Mouse (Mus musculus) limb, embryonic 12.5 days (tissue): Measurements from ENCODE around the gene Oscp1. TPM values are rescaled to one million over a fixed set of nuclear protein-coding genes. Genes with fewer than 3 reads are reported as not detected.

Experiments used
- ATAC-seq: fragments of 200-750 bp; cut with Nextera tagmentation; 2 replicates; pipeline ENCODE4 v1.8.0; 2017; ENCODE audit warnings: low read depth, moderate TSS enrichment; ENCODE audit not compliant: insufficient number of reproducible peaks, insufficient read depth, low FRiP score, low TSS enrichment
- H3K27ac ChIP-seq: fragments of 300-500 bp; sonication (generic); 2 replicates; pipeline ENCODE4 v1.5.1; 2016; ENCODE audit warnings: mild to moderate bottlenecking, moderate library complexity
- H3K27me3 ChIP-seq: fragments of 300-500 bp; sonication (generic); 2 replicates; pipeline ENCODE4 v1.6.1; 2016; ENCODE audit warnings: mild to moderate bottlenecking, moderate library complexity
- H3K36me3 ChIP-seq: fragments of 300-500 bp; sonication (generic); 2 replicates; pipeline ENCODE4 v1.6.1; 2016; ENCODE audit warnings: mild to moderate bottlenecking, moderate library complexity
- H3K4me1 ChIP-seq: fragments of 300-500 bp; sonication (generic); replicated peaks from 2 replicates; pipeline ENCODE4 v1.6.1; 2016
- H3K4me2 ChIP-seq: fragments of 300-500 bp; sonication (generic); 2 replicates; pipeline ENCODE4 v1.6.1; 2016; ENCODE audit warnings: mild to moderate bottlenecking, moderate library complexity
- H3K4me3 ChIP-seq: fragments of 300-500 bp; sonication (generic); replicated peaks from 2 replicates; pipeline ENCODE4 v1.5.1; 2016; ENCODE audit warnings: mild to moderate bottlenecking
- H3K9ac ChIP-seq: fragments of 300-500 bp; sonication (generic); replicated peaks from 2 replicates; pipeline ENCODE4 v1.6.1; 2016; ENCODE audit warnings: mild to moderate bottlenecking, moderate library complexity
- H3K9me3 ChIP-seq: fragments of 300-500 bp; sonication (generic); 2 replicates; pipeline ENCODE4 v1.6.1; 2016; ENCODE audit warnings: mild to moderate bottlenecking, moderate library complexity
- WGBS: fragments of 180-500 bp; shearing (Covaris S2); methylation state at CpG from one replicate; pipeline ENCODE4 v1.1.7; 2016; 5-methylcytosine and 5-hydroxymethylcytosine counted together
- polyA plus RNA-seq: library from polyadenylated mRNA; unstranded; fragments of >200 nt; fragmentation: Nextera tagmentation; extraction: Ambion mirVana; gene quantifications from 2 replicates; pipeline ENCODE4 v1.2.1, GENCODE M21; 2016

Oscp1 gene
- polyA plus RNA-seq = 18.2 and 19.0 TPM in 2 replicates

GRCm38 (mm10) chr4:126058134-126058996 is at the start of gene Oscp1:
Gene Oscp1, plus strand, starts transcription at chr4:126058565.
- peak within 1 kb of the TSS; percentile 85 for H3K4me2 ChIP-seq
- ATAC-seq = peak; percentile 96
- WGBS = under 1% methylated on average over 57 of the region's 57 CpGs
- no peaks in the 10 kb centered on the region for H3K9me3 ChIP-seq
- H3K4me1 ChIP-seq = peaks cover 18% of the 10 kb centered on the region
- H3K27ac ChIP-seq = peak within 1 kb of the TSS; percentile 46; the same call in 1 of the 2 replicates
- H3K4me3 ChIP-seq = peak within 1 kb of the TSS; percentile 62
- H3K36me3 ChIP-seq = peaks cover 29% of the 10 kb centered on the region
- H3K9ac ChIP-seq = peak within 1 kb of the TSS; percentile 66
- no peaks in the 10 kb centered on the region for H3K27me3 ChIP-seq

GRCm38 (mm10) chr4:126017676-126018332 is 40.6 kb upstream of the Oscp1 start:
- Histone ChIP-seq H3K4me1 (no peaks in the 10 kb centered on the region), H3K27ac (no peak overlapping the region), H3K36me3 (no peaks in the 10 kb centered on the region), H3K4me2 (no peak overlapping the region), H3K4me3 (no peak overlapping the region), H3K27me3 (peaks cover 6% of the 10 kb centered on the region; the same call in 1 of the 2 replicates), H3K9ac (no peak overlapping the region), H3K9me3 (no peaks in the 10 kb centered on the region)
- ATAC-seq = no peak
- WGBS = 82% methylated on average over 7 of the region's 7 CpGs

GRCm38 (mm10) chr4:126018966-126019538 is 39.3 kb upstream of the Oscp1 start:
- H3K27ac ChIP-seq = no peak overlapping the region
- no peak for ATAC-seq
- WGBS = 80% methylated on average over 11 of the region's 11 CpGs

GRCm38 (mm10) chr4:126024303-126024900 is 34.0 kb upstream of the Oscp1 start, which contains the start of gene Csf3r:
Gene Csf3r, plus strand, starts transcription at chr4:126024550.
- H3K4me2 ChIP-seq = no peak within 1 kb of the TSS
- no peaks in the 10 kb centered on the region for H3K4me1 ChIP-seq
- no peaks in the 10 kb centered on the region for H3K36me3 ChIP-seq
- no peak within 1 kb of the TSS for H3K4me3 ChIP-seq
- H3K27ac ChIP-seq = no peak within 1 kb of the TSS
- peaks cover 7% of the 10 kb centered on the region; the same call in 1 of the 2 replicates for H3K27me3 ChIP-seq
- ATAC-seq = no peak
- no peak within 1 kb of the TSS for H3K9ac ChIP-seq
- WGBS = 46% methylated on average over 16 of the region's 16 CpGs
- no peaks in the 10 kb centered on the region for H3K9me3 ChIP-seq

More at GRCm38 (mm10) chr4:126018966-126019538, 39.3 kb upstream of the Oscp1 start:
- Histone ChIP-seq H3K4me2 (no peak overlapping the region), H3K4me1 (no peaks in the 10 kb centered on the region), H3K36me3 (no peaks in the 10 kb centered on the region), H3K9ac (no peak overlapping the region), H3K4me3 (no peak overlapping the region), H3K9me3 (no peaks in the 10 kb centered on the region), H3K27me3 (peaks cover 6% of the 10 kb centered on the region; the same call in 1 of the 2 replicates)

GRCm38 (mm10) chr4:126025801-126026200 is 32.6 kb upstream of the Oscp1 start:
- WGBS = 91% methylated on average over 5 of the region's 5 CpGs
- ATAC-seq = no peak
- no peak overlapping the region for H3K4me3 ChIP-seq

GRCm38 (mm10) chr4:126027980-126028379 is 30.4 kb upstream of the Oscp1 start:
- no peak for ATAC-seq
- Histone ChIP-seq H3K27me3 (peaks cover 13% of the 10 kb centered on the region; the same call in 1 of the 2 replicates), H3K4me3 (no peak overlapping the region), H3K36me3 (no peaks in the 10 kb centered on the region), H3K27ac (no peak overlapping the region), H3K9me3 (no peaks in the 10 kb centered on the region), H3K9ac (no peak overlapping the region), H3K4me1 (no peaks in the 10 kb centered on the region), H3K4me2 (no peak overlapping the region)
- 94% methylated on average over 3 of the region's 3 CpGs for WGBS

More at GRCm38 (mm10) chr4:126025801-126026200, 32.6 kb upstream of the Oscp1 start:
- Histone ChIP-seq H3K36me3 (no peaks in the 10 kb centered on the region), H3K9me3 (no peaks in the 10 kb centered on the region), H3K4me1 (no peaks in the 10 kb centered on the region), H3K4me2 (no peak overlapping the region), H3K27ac (no peak overlapping the region), H3K9ac (no peak overlapping the region), H3K27me3 (peaks cover 7% of the 10 kb centered on the region; the same call in 1 of the 2 replicates)

- Histone ChIP-seq H3K9ac (no peak overlapping the region), H3K36me3 (no peaks in the 10 kb centered on the region)
- ATAC-seq = no peak
Observed at GRCm38 (mm10) chr4:126029042-126029441, 29.3 kb upstream of the Oscp1 start.

GRCm38 (mm10) chr4:126030705-126031104 is 27.7 kb upstream of the Oscp1 start:
- Histone ChIP-seq H3K4me3 (no peak overlapping the region), H3K9me3 (no peaks in the 10 kb centered on the region), H3K27me3 (peaks cover 5% of the 10 kb centered on the region; the same call in 1 of the 2 replicates), H3K4me1 (no peaks in the 10 kb centered on the region), H3K27ac (no peak overlapping the region), H3K4me2 (no peak overlapping the region), H3K36me3 (no peaks in the 10 kb centered on the region), H3K9ac (no peak overlapping the region)
- WGBS = 77% methylated on average over 5 of the region's 5 CpGs
- ATAC-seq = no peak

More at GRCm38 (mm10) chr4:126029042-126029441, 29.3 kb upstream of the Oscp1 start:
- WGBS = 64% methylated on average over 3 of the region's 3 CpGs
- Histone ChIP-seq H3K9me3 (no peaks in the 10 kb centered on the region), H3K4me2 (no peak overlapping the region), H3K4me3 (no peak overlapping the region), H3K4me1 (no peaks in the 10 kb centered on the region), H3K27ac (no peak overlapping the region), H3K27me3 (peaks cover 13% of the 10 kb centered on the region; the same call in 1 of the 2 replicates)

GRCm38 (mm10) chr4:126035413-126035812 is 23.0 kb upstream of the Oscp1 start:
- Histone ChIP-seq H3K27me3 (peaks cover 5% of the 10 kb centered on the region; the same call in 1 of the 2 replicates), H3K27ac (no peak overlapping the region), H3K4me2 (no peak overlapping the region), H3K9ac (no peak overlapping the region), H3K4me3 (no peak overlapping the region), H3K36me3 (no peaks in the 10 kb centered on the region), H3K4me1 (no peaks in the 10 kb centered on the region), H3K9me3 (no peaks in the 10 kb centered on the region)
- ATAC-seq = no peak
- WGBS = 92% methylated on average over 5 of the region's 5 CpGs

- H3K4me2 ChIP-seq = peak within 1 kb of the TSS; percentile 84
- H3K4me1 ChIP-seq = peaks cover 9% of the 10 kb centered on the region
- peak; percentile 91 for ATAC-seq
- H3K27me3 ChIP-seq = no peaks in the 10 kb centered on the region
- under 1% methylated on average over 56 of the region's 56 CpGs for WGBS
- H3K4me3 ChIP-seq = peak within 1 kb of the TSS; percentile 93
- H3K36me3 ChIP-seq = peaks cover 28% of the 10 kb centered on the region
- peak within 1 kb of the TSS; percentile 79 for H3K27ac ChIP-seq
- H3K9me3 ChIP-seq = no peaks in the 10 kb centered on the region
- H3K9ac ChIP-seq = peak within 1 kb of the TSS; percentile 87
Observed at GRCm38 (mm10) chr4:126046851-126047585, 11.3 kb upstream of the Oscp1 start, which contains the start of gene Mrps15. Gene Mrps15, plus strand, starts transcription at chr4:126046925.
